Mouse (Mus musculus): ENCODE measurements at regions not wholly inside any gene's neighbourhood (a gene's known extent, or its start where the extent isn't known, plus 50 kb on each side); places are given as distances from the start of the nearest gene placed in this dataset.

DNA sequence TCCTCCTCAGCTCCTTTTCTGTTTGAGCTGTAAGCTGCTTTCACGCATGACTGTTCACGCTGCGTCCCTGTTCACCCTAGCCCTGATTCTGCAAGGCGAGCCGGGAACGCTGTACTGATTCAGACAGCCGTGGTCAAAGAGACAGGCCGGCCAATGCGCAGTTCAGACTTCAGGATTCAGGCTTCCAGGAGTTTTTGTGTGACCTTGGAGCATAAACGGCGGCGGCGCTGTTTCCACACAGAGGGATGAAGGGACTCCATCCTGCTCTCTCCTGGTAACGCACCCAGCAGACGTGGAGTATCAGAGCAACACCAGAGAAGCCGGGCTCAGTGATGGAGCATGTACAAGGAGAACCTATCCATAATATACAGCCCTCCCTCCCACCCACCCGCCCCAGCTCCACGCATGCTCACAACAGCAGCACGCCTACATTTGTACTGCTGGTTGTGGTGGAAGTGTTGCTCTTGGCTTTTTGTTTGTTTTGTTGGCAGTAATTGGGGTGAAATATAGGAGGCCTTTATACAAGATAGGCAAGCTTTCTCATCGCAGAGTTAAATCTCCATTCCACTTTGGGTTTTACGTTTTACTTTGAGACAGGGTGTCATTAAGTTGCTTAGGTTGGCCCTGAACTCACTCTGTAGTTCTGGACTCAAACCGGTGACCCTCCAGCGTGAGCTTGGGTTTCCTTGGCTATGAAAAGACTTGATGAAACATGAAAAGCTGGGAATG is 98.6 kb upstream of the Cpsf6 start:
- DNase-seq (ENCODE audit: low spot score) = no peak
- no peak overlapping the region for H3K9ac ChIP-seq (ENCODE audit: low read length)
- no peak for ATAC-seq (ENCODE audit: insufficient number of reproducible peaks, low FRiP score, low TSS enrichment, low read depth)
- no peak overlapping the region for H3K27ac ChIP-seq (replicated peaks; ENCODE audit: low read depth, low read length)
- no peak overlapping the region for H3K4me2 ChIP-seq (ENCODE audit: low read depth, severe bottlenecking)
- WGBS = 79% methylated on average over 23 of the region's 23 CpGs
- H3K27me3 ChIP-seq (ENCODE audit: control insufficient read depth, insufficient read depth, low read length) = no peaks in the 10 kb centered on the region
- no peaks in the 10 kb centered on the region for H3K9me3 ChIP-seq (ENCODE audit: control insufficient read depth, low read length)
- H3K36me3 ChIP-seq (ENCODE audit: control insufficient read depth, insufficient read depth, low read length) = no peaks in the 10 kb centered on the region
- H3K4me1 ChIP-seq (ENCODE audit: control insufficient read depth, insufficient read depth, low read length) = no peaks in the 10 kb centered on the region
- H3K4me3 ChIP-seq (ENCODE audit: low read depth, low read length) = no peak overlapping the region

DNA sequence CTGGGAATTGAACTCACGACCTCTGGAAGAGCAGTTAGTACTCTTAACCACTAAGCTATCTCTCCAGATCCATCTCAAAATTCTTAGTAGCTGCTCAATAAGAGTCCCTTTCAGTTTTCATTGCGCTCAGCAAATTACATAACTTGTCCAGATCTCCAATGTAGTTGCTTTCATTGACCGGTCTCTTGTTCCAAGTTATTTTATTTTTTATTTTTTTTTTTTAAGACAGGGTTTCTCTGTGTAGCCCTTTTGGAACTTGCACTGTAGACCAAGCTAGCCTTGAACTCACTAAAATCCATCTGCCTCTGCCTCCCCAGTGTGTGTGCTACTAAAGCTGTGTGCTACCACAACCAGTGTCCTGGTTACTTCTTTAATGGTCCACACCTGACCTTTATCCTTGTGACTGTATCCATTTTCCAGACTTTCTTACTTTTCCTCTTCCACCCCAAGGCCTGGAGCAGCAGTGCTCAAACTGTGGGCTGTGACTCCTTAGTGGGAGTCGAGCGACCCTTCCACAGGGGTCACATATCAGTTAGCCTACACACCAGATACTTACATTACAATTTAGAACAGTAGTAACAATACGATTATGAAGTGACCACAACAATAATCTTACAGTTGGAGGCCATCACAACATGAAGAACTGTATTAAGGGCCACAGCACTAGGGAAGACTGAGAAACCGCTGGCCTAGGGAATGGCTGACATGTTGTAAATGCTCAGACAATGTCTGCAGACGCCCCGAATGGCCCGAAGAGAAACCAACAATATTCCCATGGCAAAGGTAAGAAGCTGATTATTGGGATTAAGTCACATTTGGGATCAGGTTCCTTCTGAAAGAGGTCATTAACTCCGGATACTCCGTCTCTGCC is 97.8 kb upstream of the Cpsf6 start:
- Histone ChIP-seq H3K4me3 (ENCODE audit: low read depth, low read length) (no peak overlapping the region), H3K9ac (ENCODE audit: low read length) (no peak overlapping the region), H3K36me3 (ENCODE audit: control insufficient read depth, insufficient read depth, low read length) (no peaks in the 10 kb centered on the region), H3K27ac (replicated peaks; ENCODE audit: low read depth, low read length) (no peak overlapping the region), H3K9me3 (ENCODE audit: control insufficient read depth, low read length) (no peaks in the 10 kb centered on the region), H3K4me2 (ENCODE audit: low read depth, severe bottlenecking) (no peak overlapping the region), H3K4me1 (ENCODE audit: control insufficient read depth, insufficient read depth, low read length) (no peaks in the 10 kb centered on the region), H3K27me3 (ENCODE audit: control insufficient read depth, insufficient read depth, low read length) (no peaks in the 10 kb centered on the region)
- 87% methylated on average over 12 of the region's 12 CpGs for WGBS
- ATAC-seq (ENCODE audit: insufficient number of reproducible peaks, low FRiP score, low TSS enrichment, low read depth) (no peak), DNase-seq (ENCODE audit: low spot score) (no peak)

DNA sequence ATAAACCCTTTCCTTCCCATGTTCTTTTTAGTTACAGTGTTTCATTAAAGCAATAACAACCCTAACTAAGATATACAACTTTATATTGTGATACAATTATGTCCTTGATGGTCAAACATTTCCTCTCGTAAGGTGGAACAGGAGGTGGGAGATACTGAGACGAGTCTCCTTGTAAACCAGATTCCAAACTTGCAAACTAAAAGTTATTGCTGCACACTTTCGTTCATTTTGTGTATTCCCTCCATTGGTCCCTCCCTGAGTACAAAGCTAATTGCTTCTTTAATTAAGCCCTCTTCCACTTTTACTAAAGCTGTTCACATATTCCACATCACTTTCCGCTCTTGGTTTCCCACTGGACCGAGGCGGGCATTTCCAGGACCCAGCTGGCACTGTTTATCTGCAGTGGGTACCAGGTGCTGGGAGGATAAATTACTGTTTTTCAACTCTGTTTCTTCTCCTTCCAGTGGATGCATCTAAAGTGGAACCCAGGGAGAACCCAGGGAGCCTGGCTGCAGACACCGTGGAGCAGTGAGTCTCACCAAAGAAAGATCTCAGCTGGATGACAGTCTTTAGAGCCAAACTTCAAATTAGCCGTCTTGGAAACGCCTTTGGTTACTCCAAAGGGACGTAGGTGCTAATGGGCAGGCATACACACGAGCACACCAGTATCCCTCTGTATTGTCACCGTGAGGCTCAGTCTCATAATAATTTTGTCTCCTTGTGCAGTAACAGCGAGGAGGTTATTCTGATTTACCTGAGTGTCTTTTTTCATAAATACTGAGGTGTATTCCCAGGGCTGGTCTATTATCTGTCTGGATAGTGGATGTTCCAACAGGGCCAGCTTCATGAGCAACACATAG is 95.5 kb upstream of the Cpsf6 start:
- no peak overlapping the region for H3K27ac ChIP-seq (replicated peaks; ENCODE audit: low read depth, low read length)
- no peak overlapping the region for H3K9ac ChIP-seq (ENCODE audit: low read length)
- H3K4me3 ChIP-seq (ENCODE audit: low read depth, low read length) = no peak overlapping the region
- H3K36me3 ChIP-seq (ENCODE audit: control insufficient read depth, insufficient read depth, low read length) = no peaks in the 10 kb centered on the region
- H3K9me3 ChIP-seq (ENCODE audit: control insufficient read depth, low read length) = no peaks in the 10 kb centered on the region
- peaks cover 6% of the 10 kb centered on the region; the same call in 1 of the 2 replicates for H3K4me1 ChIP-seq (ENCODE audit: control insufficient read depth, insufficient read depth, low read length)
- DNase-seq (ENCODE audit: low spot score) = no peak
- ATAC-seq (ENCODE audit: insufficient number of reproducible peaks, low FRiP score, low TSS enrichment, low read depth) = no peak
- no peak overlapping the region for H3K4me2 ChIP-seq (ENCODE audit: low read depth, severe bottlenecking)
- WGBS = 82% methylated on average over 13 of the region's 13 CpGs
- H3K27me3 ChIP-seq (ENCODE audit: control insufficient read depth, insufficient read depth, low read length) = no peaks in the 10 kb centered on the region

DNA sequence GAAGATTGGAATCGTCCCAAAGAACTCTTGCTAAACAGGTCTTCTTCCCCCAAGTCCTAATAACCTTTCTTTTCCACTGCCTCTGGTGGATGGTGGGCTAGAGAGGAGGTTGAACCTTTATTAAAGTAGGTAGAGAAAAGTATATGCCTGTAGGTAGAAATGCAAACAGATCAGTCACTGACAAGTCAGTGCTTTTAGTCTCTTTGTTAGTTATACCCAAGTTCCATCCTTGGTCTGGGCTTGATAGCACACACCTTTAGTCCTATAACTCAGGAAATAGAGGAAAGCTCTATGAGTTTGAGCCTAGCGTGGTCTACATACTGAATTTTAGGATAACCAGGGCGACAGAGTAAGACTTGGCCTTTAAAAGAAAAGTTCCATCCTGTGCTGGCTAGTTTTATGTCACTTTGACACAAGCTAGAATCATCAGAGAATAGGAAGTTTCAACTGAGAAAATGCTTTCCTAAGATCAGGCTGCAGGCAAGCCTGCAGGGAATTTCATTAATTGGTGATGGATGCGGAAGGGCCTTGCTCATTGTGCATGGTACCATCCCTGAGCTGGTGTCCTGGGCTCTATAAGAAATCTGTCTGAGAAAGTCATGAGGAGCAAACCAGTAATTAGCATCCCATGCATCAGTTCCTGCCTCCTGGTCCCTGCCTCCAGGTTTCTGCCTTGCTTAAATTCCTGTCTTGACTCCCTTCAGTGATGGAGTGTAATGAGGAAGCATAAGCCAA is 94.7 kb upstream of the Cpsf6 start:
- Histone ChIP-seq H3K9me3 (ENCODE audit: control insufficient read depth, low read length) (no peaks in the 10 kb centered on the region), H3K4me1 (ENCODE audit: control insufficient read depth, insufficient read depth, low read length) (peaks cover 6% of the 10 kb centered on the region; the same call in 1 of the 2 replicates), H3K27me3 (ENCODE audit: control insufficient read depth, insufficient read depth, low read length) (no peaks in the 10 kb centered on the region), H3K9ac (ENCODE audit: low read length) (no peak overlapping the region), H3K4me3 (ENCODE audit: low read depth, low read length) (no peak overlapping the region), H3K4me2 (ENCODE audit: low read depth, severe bottlenecking) (no peak overlapping the region), H3K36me3 (ENCODE audit: control insufficient read depth, insufficient read depth, low read length) (no peaks in the 10 kb centered on the region), H3K27ac (replicated peaks; ENCODE audit: low read depth, low read length) (no peak overlapping the region)
- WGBS = 92% methylated on average over 4 of the region's 4 CpGs
- DNase-seq (ENCODE audit: low spot score) (no peak), ATAC-seq (ENCODE audit: insufficient number of reproducible peaks, low FRiP score, low TSS enrichment, low read depth) (no peak)

DNA sequence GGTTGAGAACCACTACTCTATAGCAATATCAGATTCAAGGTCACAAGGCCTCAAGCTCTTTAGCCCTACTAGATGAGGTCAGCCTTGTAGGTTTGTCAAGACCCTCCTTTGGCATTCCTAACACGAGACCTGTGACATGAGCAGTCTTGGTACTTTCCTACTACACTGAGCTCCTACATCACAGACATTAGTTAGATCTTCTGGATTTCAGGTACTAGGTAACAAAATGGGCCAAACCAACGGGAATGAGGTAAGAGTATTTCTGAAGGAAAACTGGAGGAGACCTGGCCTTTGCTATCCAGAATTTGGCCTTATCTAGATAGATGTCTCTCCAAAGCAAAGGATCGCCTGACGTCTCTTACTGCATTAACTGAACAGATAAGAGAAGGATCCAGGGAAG is 93.7 kb upstream of the Cpsf6 start:
- Histone ChIP-seq H3K27me3 (ENCODE audit: control insufficient read depth, insufficient read depth, low read length) (no peaks in the 10 kb centered on the region), H3K9ac (ENCODE audit: low read length) (no peak overlapping the region), H3K4me3 (ENCODE audit: low read depth, low read length) (no peak overlapping the region), H3K36me3 (ENCODE audit: control insufficient read depth, insufficient read depth, low read length) (no peaks in the 10 kb centered on the region), H3K4me1 (ENCODE audit: control insufficient read depth, insufficient read depth, low read length) (peaks cover 6% of the 10 kb centered on the region; the same call in 1 of the 2 replicates), H3K9me3 (ENCODE audit: control insufficient read depth, low read length) (no peaks in the 10 kb centered on the region), H3K27ac (replicated peaks; ENCODE audit: low read depth, low read length) (no peak overlapping the region), H3K4me2 (ENCODE audit: low read depth, severe bottlenecking) (no peak overlapping the region)
- DNase-seq (ENCODE audit: low spot score) (no peak), ATAC-seq (ENCODE audit: insufficient number of reproducible peaks, low FRiP score, low TSS enrichment, low read depth) (no peak)
- 91% methylated on average over 4 of the region's 4 CpGs for WGBS

DNA sequence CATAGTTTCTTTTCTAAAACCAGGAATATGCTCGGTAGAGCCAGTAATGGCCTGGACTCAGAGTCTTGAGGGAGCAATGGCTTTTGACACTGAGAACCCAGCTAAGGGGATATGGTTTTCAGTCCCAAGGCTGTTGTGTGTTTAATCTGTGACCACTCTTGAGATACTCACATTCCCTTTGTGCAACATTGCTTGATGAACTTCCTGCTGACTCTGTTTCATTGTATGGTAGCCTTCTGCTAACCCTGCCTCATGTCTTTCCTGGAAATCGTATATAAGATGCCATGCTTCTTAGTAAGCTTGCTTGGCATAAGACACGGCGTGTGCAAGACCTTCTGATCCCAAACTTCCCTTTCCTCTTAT is 92.7 kb upstream of the Cpsf6 start:
- no peak overlapping the region for H3K9ac ChIP-seq (ENCODE audit: low read length)
- H3K4me3 ChIP-seq (ENCODE audit: low read depth, low read length) = no peak overlapping the region
- H3K36me3 ChIP-seq (ENCODE audit: control insufficient read depth, insufficient read depth, low read length) = no peaks in the 10 kb centered on the region
- 84% methylated on average over 4 of the region's 4 CpGs for WGBS
- H3K4me1 ChIP-seq (ENCODE audit: control insufficient read depth, insufficient read depth, low read length) = peaks cover 6% of the 10 kb centered on the region; the same call in 1 of the 2 replicates
- ATAC-seq (ENCODE audit: insufficient number of reproducible peaks, low FRiP score, low TSS enrichment, low read depth) (no peak), DNase-seq (ENCODE audit: low spot score) (no peak)
- no peaks in the 10 kb centered on the region for H3K27me3 ChIP-seq (ENCODE audit: control insufficient read depth, insufficient read depth, low read length)
- H3K9me3 ChIP-seq (ENCODE audit: control insufficient read depth, low read length) = no peaks in the 10 kb centered on the region
- no peak overlapping the region for H3K27ac ChIP-seq (replicated peaks; ENCODE audit: low read depth, low read length)
- no peak overlapping the region for H3K4me2 ChIP-seq (ENCODE audit: low read depth, severe bottlenecking)

DNA sequence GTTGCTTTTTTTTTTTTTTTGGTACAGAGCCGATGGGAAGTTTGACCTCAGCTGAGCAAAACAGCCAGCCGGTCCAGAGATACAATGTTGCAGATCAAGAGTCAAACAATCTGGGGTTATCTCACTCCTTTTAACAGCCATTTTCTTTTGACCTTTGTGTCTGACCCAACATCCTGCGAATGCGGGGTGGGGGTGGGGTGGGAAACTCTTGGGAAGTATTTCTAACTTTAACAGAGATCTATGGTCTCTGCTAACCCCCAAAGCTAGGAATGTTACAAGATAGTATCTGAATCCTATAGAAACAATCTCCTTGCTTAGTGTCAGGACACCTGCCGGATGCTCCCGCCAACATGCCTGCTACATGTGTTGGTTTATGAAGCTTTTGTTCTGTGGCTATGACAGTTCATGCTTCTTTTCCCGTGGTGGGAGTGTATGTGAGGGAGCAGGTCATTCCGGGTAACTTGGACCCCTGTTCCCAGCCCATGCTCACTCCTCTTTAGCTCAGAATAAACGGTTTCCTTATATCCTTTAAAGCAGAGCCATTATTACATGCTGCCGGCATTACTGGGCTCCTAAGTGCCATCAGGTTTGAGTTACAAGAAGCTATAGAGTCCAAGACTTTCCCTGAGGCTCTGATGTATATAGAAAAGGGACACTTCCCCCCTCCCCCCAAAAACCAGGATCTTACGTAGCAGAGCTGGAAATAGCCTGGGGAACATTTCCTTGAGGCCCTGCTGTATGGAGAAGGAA is 92.2 kb upstream of the Cpsf6 start:
- Histone ChIP-seq H3K4me3 (ENCODE audit: low read depth, low read length) (no peak overlapping the region), H3K27me3 (ENCODE audit: control insufficient read depth, insufficient read depth, low read length) (no peaks in the 10 kb centered on the region), H3K27ac (replicated peaks; ENCODE audit: low read depth, low read length) (no peak overlapping the region), H3K4me1 (ENCODE audit: control insufficient read depth, insufficient read depth, low read length) (peaks cover 6% of the 10 kb centered on the region; the same call in 1 of the 2 replicates), H3K4me2 (ENCODE audit: low read depth, severe bottlenecking) (no peak overlapping the region), H3K9me3 (ENCODE audit: control insufficient read depth, low read length) (no peaks in the 10 kb centered on the region), H3K36me3 (ENCODE audit: control insufficient read depth, insufficient read depth, low read length) (no peaks in the 10 kb centered on the region), H3K9ac (ENCODE audit: low read length) (no peak overlapping the region)
- ATAC-seq (ENCODE audit: insufficient number of reproducible peaks, low FRiP score, low TSS enrichment, low read depth) (no peak), DNase-seq (ENCODE audit: low spot score) (no peak)
- 39% methylated on average over 11 of the region's 11 CpGs for WGBS
